Mouse (Mus musculus): ENCODE data around the gene Ddx54. TPM values are rescaled to one million over a fixed set of nuclear protein-coding genes. Genes with fewer than 3 reads are reported as not detected.

Gene Ddx54
- polyA plus RNA-seq, 1 experiment from 2014 or later = 46.5 TPM

GRCm38 (mm10) chr5:120634860-120635259 lies 22.3 kb downstream of the Ddx54 start:
- peaks cover 37% of the 10 kb centered on the region for H3K27me3 ChIP-seq
- H3K4me1 ChIP-seq = peaks cover 4% of the 10 kb centered on the region; the same call in 1 of the 2 replicates
- H3K27ac ChIP-seq = no peak overlapping the region
- H3K4me2 ChIP-seq (replicated peaks) = no peak overlapping the region
- H3K9ac ChIP-seq = no peak overlapping the region
- H3K36me3 ChIP-seq = no peaks in the 10 kb centered on the region
- no peak overlapping the region for H3K4me3 ChIP-seq
- no peak for ATAC-seq (ENCODE audit: low FRiP score, low read depth)
- 42% methylated on average over 5 of the region's 5 CpGs for WGBS
- H3K9me3 ChIP-seq = peaks cover 6% of the 10 kb centered on the region; the same call in 1 of the 2 replicates

GRCm38 (mm10) chr5:120635633-120636032 lies 23.1 kb downstream of the Ddx54 start:
- H3K27ac ChIP-seq = no peak overlapping the region
- H3K9ac ChIP-seq = no peak overlapping the region
- peaks cover 30% of the 10 kb centered on the region for H3K27me3 ChIP-seq
- peaks cover 4% of the 10 kb centered on the region; the same call in 1 of the 2 replicates for H3K4me1 ChIP-seq
- no peak overlapping the region for H3K4me3 ChIP-seq
- WGBS = 75% methylated on average over 5 of the region's 5 CpGs
- no peak overlapping the region for H3K4me2 ChIP-seq (replicated peaks)
- H3K36me3 ChIP-seq = no peaks in the 10 kb centered on the region
- no peak for ATAC-seq (ENCODE audit: low FRiP score, low read depth)
- H3K9me3 ChIP-seq = peaks cover 6% of the 10 kb centered on the region; the same call in 1 of the 2 replicates

GRCm38 (mm10) chr5:120640094-120640493 lies 27.6 kb downstream of the Ddx54 start:
- Histone ChIP-seq H3K4me3 (no peak overlapping the region), H3K4me2 (replicated peaks) (no peak overlapping the region), H3K36me3 (no peaks in the 10 kb centered on the region), H3K9ac (no peak overlapping the region), H3K27ac (no peak overlapping the region), H3K4me1 (no peaks in the 10 kb centered on the region), H3K27me3 (peaks cover 7% of the 10 kb centered on the region; the same call in 1 of the 2 replicates), H3K9me3 (no peaks in the 10 kb centered on the region)
- ATAC-seq (ENCODE audit: low FRiP score, low read depth) = no peak
- 89% methylated on average over 7 of the region's 7 CpGs for WGBS

GRCm38 (mm10) chr5:120643365-120644085 lies 31.0 kb downstream of the Ddx54 start:
- Histone ChIP-seq H3K27ac (no peak overlapping the region), H3K4me3 (no peak overlapping the region), H3K4me2 (replicated peaks) (no peak overlapping the region), H3K9ac (no peak overlapping the region), H3K9me3 (no peaks in the 10 kb centered on the region), H3K36me3 (no peaks in the 10 kb centered on the region), H3K4me1 (peaks cover 2% of the 10 kb centered on the region), H3K27me3 (peaks cover 34% of the 10 kb centered on the region)
- WGBS = 77% methylated on average over 14 of the region's 14 CpGs
- ATAC-seq (ENCODE audit: low FRiP score, low read depth) = no peak

- Histone ChIP-seq H3K9me3 (no peaks in the 10 kb centered on the region), H3K36me3 (no peaks in the 10 kb centered on the region), H3K27ac (no peak overlapping the region), H3K9ac (no peak overlapping the region), H3K4me2 (replicated peaks) (no peak overlapping the region), H3K27me3 (peaks cover 41% of the 10 kb centered on the region), H3K4me1 (peaks cover 9% of the 10 kb centered on the region), H3K4me3 (no peak overlapping the region)
- WGBS = 68% methylated on average over 3 of the region's 3 CpGs
- no peak for ATAC-seq (ENCODE audit: low FRiP score, low read depth)
Measured at GRCm38 (mm10) chr5:120644227-120644626, 31.7 kb downstream of the Ddx54 start.

GRCm38 (mm10) chr5:120645851-120646250 lies 33.3 kb downstream of the Ddx54 start:
- Histone ChIP-seq H3K4me3 (no peak overlapping the region), H3K27ac (no peak overlapping the region), H3K36me3 (no peaks in the 10 kb centered on the region), H3K27me3 (peaks cover 58% of the 10 kb centered on the region), H3K9me3 (no peaks in the 10 kb centered on the region), H3K4me1 (peaks cover 12% of the 10 kb centered on the region), H3K4me2 (replicated peaks) (no peak overlapping the region), H3K9ac (no peak overlapping the region)
- WGBS = 63% methylated on average over 6 of the region's 6 CpGs
- ATAC-seq (ENCODE audit: low FRiP score, low read depth) = no peak

- 75% methylated on average over 4 of the region's 4 CpGs for WGBS
- ATAC-seq (ENCODE audit: low FRiP score, low read depth) = no peak
- Histone ChIP-seq H3K4me3 (no peak overlapping the region), H3K27me3 (peaks cover 73% of the 10 kb centered on the region), H3K27ac (no peak overlapping the region), H3K9ac (no peak overlapping the region), H3K4me2 (replicated peaks) (no peak overlapping the region), H3K9me3 (no peaks in the 10 kb centered on the region), H3K4me1 (peaks cover 12% of the 10 kb centered on the region), H3K36me3 (no peaks in the 10 kb centered on the region)
Measured at GRCm38 (mm10) chr5:120647361-120647760, 34.8 kb downstream of the Ddx54 start.

- peaks cover 12% of the 10 kb centered on the region for H3K4me1 ChIP-seq
- H3K9me3 ChIP-seq = no peaks in the 10 kb centered on the region
- no peak overlapping the region for H3K4me2 ChIP-seq (replicated peaks)
- H3K4me3 ChIP-seq = no peak overlapping the region
- no peak for ATAC-seq (ENCODE audit: low FRiP score, low read depth)
- 39% methylated on average over 12 of the region's 12 CpGs for WGBS
- H3K27me3 ChIP-seq = peaks cover 79% of the 10 kb centered on the region
- H3K27ac ChIP-seq = no peak overlapping the region
- H3K36me3 ChIP-seq = no peaks in the 10 kb centered on the region
- no peak overlapping the region for H3K9ac ChIP-seq
Measured at GRCm38 (mm10) chr5:120647814-120648491, 35.4 kb downstream of the Ddx54 start.

- Histone ChIP-seq H3K27me3 (peaks cover 82% of the 10 kb centered on the region), H3K9ac (peak within 1 kb of the TSS; percentile 43; the same call in 1 of the 2 replicates), H3K4me1 (peaks cover 12% of the 10 kb centered on the region), H3K4me2 (replicated peaks) (peak within 1 kb of the TSS; percentile 58), H3K9me3 (no peaks in the 10 kb centered on the region), H3K36me3 (no peaks in the 10 kb centered on the region), H3K27ac (no peak within 1 kb of the TSS), H3K4me3 (peak within 1 kb of the TSS; percentile 26)
- WGBS = 1% methylated on average over 53 of the region's 53 CpGs
- peak; percentile 60; the same call in 1 of the 2 replicates for ATAC-seq (ENCODE audit: low FRiP score, low read depth)
Measured at GRCm38 (mm10) chr5:120648569-120649373, 36.2 kb downstream of the Ddx54 start, which contains the start of gene Rasal1. Gene Rasal1, plus strand, starts transcription at chr5:120648812.

- peaks cover 80% of the 10 kb centered on the region for H3K27me3 ChIP-seq
- H3K4me2 ChIP-seq (replicated peaks) = peak overlapping the region; percentile 58
Measured at GRCm38 (mm10) chr5:120649374-120649933, 36.9 kb downstream of the Ddx54 start.

GRCm38 (mm10) chr5:120649938-120650337 lies 37.4 kb downstream of the Ddx54 start:
- 23% methylated on average over 13 of the region's 13 CpGs for WGBS
- Histone ChIP-seq H3K9me3 (no peaks in the 10 kb centered on the region), H3K9ac (no peak overlapping the region), H3K36me3 (no peaks in the 10 kb centered on the region), H3K27me3 (peaks cover 84% of the 10 kb centered on the region), H3K4me2 (replicated peaks) (no peak overlapping the region), H3K27ac (no peak overlapping the region), H3K4me1 (peaks cover 12% of the 10 kb centered on the region), H3K4me3 (no peak overlapping the region)
- no peak for ATAC-seq (ENCODE audit: low FRiP score, low read depth)

More at GRCm38 (mm10) chr5:120649374-120649933, 36.9 kb downstream of the Ddx54 start:
- peaks cover 12% of the 10 kb centered on the region for H3K4me1 ChIP-seq
- H3K4me3 ChIP-seq = peak overlapping the region; percentile 26
- 0 out of 2 replicates have a peak, but pooled peaks have one; percentile 30 for ATAC-seq (ENCODE audit: low FRiP score, low read depth)
- 4% methylated on average over 19 of the region's 21 CpGs for WGBS
- H3K9me3 ChIP-seq = no peaks in the 10 kb centered on the region
- no peak overlapping the region for H3K9ac ChIP-seq
- H3K27ac ChIP-seq = no peak overlapping the region
- no peaks in the 10 kb centered on the region for H3K36me3 ChIP-seq
